Mouse (Mus musculus) left cerebral cortex, postnatal 36 days (tissue): ENCODE measurements at regions not wholly inside any gene's neighbourhood (a gene's known extent, or its start where the extent isn't known, plus 50 kb on each side); places are given as distances from the start of the nearest gene placed in this dataset.
"Not testable (repeated sequence)": the region's sequence is repeated elsewhere in the genome, so short reads cannot be mapped to it uniquely, and the experiment has no call there.

Experiments used
- DNase-seq, 2 experiments: peaks; one replicate each; pipeline ENCODE4 v3.0.0; 2021 to 2022; ENCODE audit warnings: low spot score in 2 of 2, mixed read lengths in 1 of 2
- intact Hi-C: fragments of 180-260 bp; cut with DNase I; formaldehyde crosslinking; loops from one replicate; pipeline ENCODE4 v1.15.1; 2025

DNA sequence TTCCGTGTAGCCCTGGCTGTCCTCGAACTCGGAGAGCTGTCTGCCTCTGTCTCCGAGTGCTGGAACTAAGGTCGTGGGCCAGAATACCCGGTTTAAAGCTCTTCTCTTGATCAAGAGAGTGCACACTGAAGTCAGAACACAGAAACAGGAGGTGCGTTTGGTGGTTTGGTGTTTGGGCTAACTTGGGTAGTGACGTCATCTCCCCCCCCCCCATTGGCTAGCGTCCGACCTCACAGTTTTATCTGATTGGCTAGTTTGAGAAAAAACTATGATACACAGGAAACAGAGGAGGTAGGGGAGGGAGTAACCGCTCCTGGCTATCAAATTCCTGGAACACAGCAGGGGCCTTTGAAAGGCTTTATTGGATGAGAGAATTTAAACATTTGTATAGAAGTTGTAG lies 60.2 kb upstream of the Pim1 start:
- no peak for DNase-seq
- intact Hi-C loops, result no loop called here

DNA sequence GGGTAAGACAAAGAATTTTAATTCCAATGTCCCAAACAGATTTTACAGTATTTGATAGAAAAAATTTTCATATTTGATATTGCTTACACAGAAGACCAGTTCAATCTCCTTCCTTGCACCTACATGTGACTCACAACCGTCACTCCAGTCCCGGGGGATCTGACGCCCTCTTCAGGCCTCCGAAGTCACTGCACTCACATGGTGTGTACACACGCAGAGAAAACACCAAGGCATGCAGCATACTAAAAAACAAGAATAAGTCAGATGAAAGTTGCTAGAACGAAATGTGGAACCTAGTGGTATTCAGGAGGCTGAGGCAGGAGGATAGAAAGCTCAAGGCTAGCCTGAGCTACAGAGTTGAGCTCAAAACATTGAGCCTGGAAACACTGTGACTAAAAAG lies 59.7 kb upstream of the Pim1 start:
- no peak for DNase-seq
- intact Hi-C loops, result no loop called here

DNA sequence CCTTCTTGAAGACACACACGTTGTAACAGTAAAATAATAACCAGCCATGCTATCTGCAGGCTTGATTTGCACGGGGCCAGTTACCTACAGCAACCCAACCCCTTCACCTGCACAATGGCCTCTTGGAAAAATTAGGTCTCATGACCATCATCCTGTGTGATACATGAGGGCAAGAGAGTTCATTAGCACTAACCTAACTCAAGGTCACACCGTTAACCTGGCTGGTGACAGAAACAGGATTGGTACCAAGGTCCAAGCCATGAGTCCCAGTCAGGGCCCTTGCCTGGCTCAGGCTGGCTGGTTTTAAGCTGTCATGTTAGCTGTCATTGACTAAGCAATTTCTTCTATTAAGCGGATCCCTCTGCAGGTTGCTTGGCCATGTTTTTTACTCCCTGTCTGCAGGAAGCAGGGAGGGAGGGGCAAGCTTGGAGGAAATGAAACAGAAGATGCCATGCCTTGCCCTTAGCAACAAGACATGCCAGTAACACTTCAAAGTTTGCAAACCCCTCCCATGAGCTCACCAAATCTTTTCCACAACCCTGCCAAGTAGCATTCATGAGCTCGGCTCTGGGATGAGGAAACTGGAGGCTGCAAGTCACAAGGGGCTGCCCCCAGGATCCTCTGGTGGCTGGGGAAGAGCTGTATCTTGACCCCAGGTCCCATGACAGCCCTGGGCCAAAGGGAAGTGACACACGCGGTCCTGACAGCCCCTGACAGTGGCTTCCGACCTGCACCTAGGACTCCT lies 58.8 kb upstream of the Pim1 start:
- intact Hi-C loops, result no loop called here
- no peak for DNase-seq

DNA sequence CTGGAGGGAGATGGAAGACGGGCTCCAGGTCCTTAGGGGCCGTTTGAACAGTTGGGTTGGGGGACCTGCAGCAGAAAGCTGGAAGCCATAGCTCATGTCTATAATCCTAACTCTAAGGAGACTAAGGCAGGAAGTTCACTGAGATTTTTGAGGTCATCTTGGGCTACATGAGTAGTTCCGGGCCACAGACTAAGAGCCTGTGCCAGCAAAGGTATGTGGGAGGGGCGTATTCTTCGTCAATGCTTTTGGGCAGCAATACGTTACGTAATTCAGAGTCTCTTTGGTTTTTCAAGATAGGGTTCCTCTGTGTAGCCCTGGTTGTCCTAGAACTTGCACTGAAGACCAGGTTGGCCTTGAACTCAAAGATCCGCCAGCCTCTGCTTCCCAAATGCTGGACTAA lies 57.9 kb upstream of the Pim1 start:
- intact Hi-C loops, result no loop called here
- DNase-seq, result no peak

DNA sequence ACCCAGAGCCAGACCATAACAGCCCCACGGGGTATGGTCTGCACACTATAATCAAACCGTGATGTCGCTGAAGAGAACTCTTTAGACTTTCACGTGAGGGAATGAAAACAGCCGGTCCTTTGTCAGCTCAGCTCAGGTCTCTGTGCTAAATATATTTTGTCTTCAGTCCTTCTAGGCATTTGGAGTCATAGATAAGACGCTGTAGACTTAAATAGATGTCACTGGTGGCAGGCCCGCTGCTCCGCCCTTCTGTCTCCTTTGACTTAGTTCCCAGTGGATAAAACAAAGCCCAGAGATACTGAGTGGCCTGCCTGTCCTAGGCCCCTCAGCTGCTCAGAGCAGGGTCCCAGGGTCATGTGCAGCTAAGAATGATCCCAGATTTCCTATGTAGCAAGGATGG lies 57.2 kb upstream of the Pim1 start:
- no peak for DNase-seq
- intact Hi-C loops, result no loop called here

DNA sequence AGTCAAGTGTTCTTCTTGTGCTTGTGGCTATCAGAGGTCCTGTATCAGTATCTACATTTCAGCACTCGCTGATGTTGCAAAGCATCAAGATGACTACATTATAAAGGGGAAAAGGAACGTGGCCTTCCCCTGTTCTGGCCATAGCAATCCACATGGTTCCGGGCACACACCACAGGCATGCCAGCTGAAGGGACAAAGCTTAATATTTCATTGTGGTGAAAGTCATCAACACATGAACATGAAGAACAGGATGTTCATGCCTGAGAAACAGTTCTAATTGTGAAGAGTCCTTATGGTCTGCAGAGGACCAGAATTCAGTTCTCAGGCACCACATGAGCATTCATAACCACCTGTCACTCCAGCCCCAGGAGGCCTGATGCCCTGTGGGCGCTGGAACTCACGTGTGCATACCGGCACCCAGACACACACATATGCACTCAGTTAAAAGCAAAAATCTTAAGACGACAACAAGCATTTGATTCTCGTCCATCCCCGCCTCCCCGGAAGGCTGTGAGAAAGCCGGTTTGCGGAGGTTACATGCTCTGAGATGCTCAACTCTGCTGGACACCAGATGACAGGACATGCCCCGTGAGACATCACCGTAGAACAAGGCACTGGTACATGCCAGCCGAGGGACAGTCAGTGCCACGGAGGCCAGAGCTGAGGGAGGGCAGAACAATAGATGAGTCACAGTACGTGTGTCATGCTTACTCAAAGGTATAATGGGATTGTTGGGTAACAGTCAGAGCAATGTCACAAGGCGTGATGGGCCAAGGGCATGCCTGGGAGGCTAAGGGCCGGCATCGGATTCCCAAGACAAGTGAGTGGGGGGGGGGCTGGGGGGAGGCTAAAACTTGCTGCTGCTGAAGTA lies 56.2 kb upstream of the Pim1 start:
- intact Hi-C loops, result no loop called here
- no peak for DNase-seq

DNA sequence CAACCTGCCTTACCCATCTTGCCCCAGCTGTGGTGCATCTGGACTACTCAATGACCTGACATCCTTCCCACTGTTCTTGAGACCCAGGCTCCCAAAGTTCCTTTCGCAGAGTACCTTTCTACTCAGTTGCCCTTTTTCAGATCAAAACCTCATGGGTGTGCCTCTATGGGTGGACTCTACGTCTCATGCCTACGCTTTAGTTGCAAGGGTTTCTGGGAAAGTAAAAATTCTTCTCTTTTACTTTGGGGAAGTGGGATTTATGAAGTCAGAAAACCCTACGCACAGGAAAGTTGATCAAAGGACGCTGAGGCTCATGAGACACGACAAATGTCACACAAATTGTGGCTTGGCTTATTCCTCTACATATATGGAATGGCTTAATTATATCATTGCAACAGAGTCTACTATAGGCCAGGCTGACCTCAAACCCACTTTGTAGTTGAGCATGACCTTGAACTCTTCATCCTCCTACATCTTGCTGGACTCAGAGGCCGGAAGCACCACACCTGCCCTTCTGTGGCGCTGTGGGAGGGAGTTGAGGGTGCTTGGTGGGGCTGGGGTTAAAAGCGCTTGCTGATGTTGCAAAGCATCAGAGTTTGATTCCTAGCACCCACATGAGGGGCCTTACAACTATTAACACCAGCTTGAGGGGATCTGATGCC lies 55.1 kb upstream of the Pim1 start:
- intact Hi-C loops, result no loop called here
- DNase-seq, result no peak

DNA sequence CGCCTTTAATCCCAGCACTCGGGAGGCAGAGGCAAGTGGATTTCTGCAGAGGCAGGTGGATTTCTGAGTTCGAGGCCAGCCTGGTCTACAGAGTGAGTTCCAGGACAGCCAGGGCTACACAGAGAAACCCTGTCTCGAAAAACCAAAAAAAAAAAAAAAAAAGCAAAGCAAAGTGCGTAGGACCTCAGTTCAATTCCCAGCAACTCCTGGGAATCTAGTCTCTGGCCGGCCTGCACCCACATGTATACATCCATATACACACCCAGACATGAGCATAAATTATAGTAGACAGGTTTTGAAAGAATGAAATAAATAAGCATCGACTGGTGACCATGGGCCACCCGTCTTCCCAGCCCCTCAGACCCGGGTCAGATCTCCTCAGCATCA lies 54.1 kb upstream of the Pim1 start:
- DNase-seq, intact Hi-C loops: not testable (repeated sequence)

DNA sequence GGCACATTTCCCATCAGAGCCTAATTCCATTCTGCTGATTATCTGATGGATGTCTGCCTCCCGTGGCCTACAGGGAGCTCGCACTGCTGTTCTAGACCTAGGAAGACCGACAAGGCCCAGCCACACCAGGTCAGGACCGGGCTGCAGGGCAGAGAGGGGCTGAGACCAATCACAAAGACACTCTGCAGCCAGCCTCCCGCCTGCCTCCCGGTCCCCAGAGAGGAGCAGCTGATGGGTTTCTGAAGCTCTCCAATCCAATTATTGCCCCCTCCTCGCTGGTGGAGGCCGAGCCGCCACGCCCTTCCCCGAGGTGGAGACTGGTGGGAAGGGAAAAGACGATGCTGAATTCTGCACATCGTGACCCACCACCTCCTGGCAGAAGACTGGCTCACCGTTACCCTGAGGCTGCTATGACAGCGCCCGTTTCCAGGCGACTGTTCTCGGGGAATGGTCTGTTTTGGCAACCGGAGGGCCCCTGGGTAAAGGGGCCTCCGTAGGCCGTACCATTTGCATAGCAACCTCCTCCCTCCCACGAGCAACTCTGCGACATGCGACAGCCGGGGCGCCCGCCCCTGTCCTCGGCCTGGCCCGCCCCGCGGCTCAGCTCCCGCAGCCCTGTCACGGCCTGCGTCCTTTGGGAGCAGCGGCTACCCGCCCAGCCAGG lies 53.5 kb upstream of the Pim1 start:
- intact Hi-C loops, result loop anchor here (1.0 kb wide), 1 partner anchor 53 kb away; the partner anchor contains the start of gene Pim1
- DNase-seq, result peak; percentile 73 to 80

DNA sequence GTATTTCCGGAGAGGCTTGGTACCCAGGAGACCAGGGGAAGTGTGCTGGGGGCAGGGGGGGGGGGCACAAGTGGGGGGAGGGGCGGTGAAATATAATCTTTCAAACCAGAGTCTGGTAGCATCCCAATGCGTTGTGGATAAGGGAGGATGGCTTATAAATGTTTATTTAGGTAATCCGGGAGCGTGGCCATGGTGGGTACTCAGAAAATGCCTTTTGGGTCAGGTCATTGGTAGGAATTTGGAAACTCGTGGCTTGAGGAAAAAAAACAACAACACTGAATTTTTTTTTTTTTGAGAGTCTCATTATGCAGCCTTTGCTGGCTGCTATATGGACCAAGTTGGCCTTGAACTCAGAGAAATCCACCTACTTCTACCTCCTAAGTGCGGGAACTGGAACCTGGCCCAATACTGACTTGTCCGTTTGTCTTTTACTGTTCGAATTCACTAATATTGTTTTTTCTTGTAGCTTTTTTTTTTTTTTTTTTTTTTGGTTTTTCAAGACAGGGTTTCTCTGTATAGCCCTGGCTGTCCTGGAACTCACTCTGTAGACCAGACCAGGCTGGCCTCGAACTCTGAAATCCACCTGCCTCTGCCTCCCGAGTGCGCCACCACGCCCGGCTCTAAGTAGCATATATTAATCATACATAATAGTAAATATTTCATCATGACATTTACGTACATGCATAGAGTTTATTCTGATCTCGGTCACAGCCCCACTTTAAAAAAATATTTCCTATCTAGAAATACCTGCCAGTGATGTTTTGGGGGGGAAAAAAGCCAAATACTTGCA lies 52.8 kb upstream of the Pim1 start:
- DNase-seq, result no peak
- intact Hi-C loops, result loop anchor here (1.0 kb wide), 1 partner anchor 53 kb away; the partner anchor contains the start of gene Pim1

DNA sequence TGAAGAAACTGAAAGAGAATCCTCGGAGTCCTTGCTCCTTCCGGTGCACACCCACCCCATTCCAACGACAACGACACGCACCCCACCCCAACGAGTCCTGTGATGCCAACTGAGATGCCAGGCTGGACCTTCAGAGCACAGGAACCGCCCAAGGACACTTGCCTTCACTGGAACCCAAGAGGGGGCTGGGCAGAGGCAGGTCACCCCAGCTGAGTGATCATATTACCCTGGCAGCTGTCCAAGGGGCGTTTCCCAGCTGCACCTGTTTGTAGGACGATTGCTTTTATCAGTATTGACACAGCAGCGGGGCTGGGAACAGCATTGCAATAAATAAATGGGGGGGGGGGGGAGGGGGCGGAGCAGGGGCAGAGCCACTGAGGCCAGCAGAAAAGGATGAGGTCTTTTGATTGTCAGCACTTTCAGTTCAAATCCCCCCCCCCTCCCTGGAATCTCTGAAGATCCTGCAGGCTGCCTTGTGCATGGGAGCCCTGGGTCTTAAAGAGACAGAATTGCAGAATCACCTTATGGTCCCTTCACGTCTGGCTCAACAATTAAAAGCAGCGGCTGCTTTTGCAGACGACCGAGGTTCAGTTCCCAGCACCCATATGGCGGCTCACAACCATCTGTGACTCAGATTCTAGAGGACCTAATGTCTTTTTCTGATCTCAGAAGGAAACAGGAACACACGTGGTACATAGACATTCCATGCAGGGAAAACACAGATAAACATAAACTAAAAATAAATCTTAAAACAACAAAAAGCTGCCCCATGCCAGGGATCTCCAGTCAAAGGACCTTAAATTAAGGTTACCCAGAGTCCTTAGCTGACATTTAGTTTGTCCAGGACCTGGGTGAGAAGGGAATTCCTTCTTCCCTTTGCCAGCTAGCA lies 52.0 kb upstream of the Pim1 start:
- intact Hi-C loops, result no loop called here
- no peak for DNase-seq

DNA sequence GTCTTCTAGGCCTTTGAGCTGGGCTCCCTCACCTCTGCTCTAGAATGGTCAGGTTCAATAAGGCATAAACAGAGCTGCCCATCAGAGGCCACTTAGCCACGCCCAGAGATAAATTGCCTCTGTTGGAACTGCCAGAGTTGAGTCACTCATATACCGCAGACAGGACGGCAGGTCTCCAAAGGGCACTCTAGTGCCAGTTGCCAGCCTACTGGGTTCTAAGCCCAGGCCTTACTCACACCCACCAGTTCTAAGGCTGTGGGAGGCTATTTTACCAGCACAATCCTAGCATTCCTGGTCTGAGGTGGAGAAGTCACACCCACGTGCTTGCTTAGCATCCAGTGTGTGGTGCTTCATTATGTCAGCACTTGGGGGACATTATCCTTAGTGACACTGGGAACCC lies 50.6 kb upstream of the Pim1 start:
- intact Hi-C loops, result no loop called here
- no peak for DNase-seq

DNA sequence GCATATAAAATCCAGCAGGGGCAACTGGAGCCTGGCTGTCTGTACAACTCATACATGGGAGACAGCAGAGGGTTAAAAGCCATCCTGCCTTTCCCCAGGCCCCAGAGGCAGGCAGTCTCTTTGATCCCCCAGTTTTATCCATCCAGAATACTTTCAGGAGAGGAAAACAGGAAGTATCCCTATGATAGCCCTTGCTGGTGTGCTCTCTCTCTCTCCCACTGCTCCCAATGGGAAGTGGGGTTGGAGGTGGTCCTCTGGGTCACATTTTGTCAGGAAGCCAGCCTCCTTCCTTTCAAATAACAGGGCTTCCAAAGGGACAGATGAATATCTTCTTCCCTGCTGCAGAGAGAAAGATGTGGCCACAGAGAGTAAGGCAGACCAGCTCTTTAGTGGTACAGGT lies 50.1 kb upstream of the Pim1 start:
- no peak for DNase-seq
- intact Hi-C loops, result no loop called here
